Mouse (Mus musculus): ENCODE results near the gene Trim17. TPM values are rescaled to one million over a fixed set of nuclear protein-coding genes. Genes with fewer than 3 reads are reported as not detected.

The Trim17 gene
- polyA plus RNA-seq, 1 experiment from 2014 or later: 1.2 TPM

DNA sequence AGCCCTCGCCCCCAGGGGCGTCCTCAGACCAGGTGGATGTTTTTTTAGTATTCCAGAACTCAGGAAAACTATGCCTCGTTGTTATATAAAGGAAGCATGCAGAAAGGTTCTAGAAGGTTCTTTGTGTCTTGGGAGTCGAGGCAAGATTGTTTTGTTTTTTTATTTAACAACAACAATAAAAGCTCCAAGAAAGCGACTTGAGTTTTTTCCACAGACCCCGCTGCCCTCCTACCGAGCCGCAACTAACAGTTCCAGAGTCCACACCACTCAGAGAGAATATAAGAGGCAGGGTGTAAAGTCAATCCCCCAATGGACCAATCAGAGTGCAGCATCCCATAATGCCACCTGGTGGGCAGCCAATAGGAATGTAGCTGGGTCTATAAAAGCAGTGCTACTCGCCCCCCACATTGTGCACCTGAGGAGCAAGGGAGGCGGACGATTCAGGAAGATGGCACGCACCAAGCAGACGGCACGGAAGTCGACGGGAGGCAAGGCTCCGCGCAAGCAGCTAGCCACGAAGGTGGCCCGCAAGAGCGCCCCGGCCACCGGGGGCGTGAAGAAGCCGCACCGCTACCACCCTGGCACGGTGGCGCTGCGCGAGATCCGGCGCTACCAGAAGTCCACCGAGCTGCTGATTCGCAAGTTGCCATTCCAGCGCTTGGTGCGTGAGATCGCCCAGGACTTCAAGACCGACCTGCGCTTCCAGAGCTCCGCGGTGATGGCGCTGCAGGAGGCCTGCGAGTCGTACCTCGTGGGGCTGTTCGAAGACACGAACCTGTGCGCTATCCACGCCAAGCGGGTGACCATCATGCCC lies 7.1 kb downstream of the Trim17 start:
- Histone ChIP-seq H3K27ac (no peak overlapping the region), H3K4me3 (no peak overlapping the region), H3K9me3 (replicated peaks) (peaks cover 4% of the 10 kb centered on the region; the same call in 1 of the 2 replicates), H3K27me3 (peaks cover 18% of the 10 kb centered on the region), H3K4me2 (replicated peaks) (no peak overlapping the region), H3K36me3 (0 out of 2 replicates have a peak, but pooled peaks cover 4% of the 10 kb centered on the region), H3K9ac (no peak overlapping the region), H3K4me1 (peaks cover 41% of the 10 kb centered on the region)
- 58% methylated on average over 50 of the region's 50 CpGs for WGBS
- no peak for ATAC-seq (ENCODE audit: low FRiP score)

GRCm38 (mm10) chr11:58963543-58963942 lies 9.1 kb downstream of the Trim17 start:
- H3K9ac ChIP-seq: no peak overlapping the region
- peaks cover 18% of the 10 kb centered on the region for H3K27me3 ChIP-seq
- peaks cover 4% of the 10 kb centered on the region; the same call in 1 of the 2 replicates for H3K9me3 ChIP-seq (replicated peaks)
- H3K4me3 ChIP-seq: no peak overlapping the region
- no peak for ATAC-seq (ENCODE audit: low FRiP score)
- peaks cover 21% of the 10 kb centered on the region for H3K4me1 ChIP-seq
- H3K27ac ChIP-seq: no peak overlapping the region
- H3K36me3 ChIP-seq: peaks cover 6% of the 10 kb centered on the region
- no peak overlapping the region for H3K4me2 ChIP-seq (replicated peaks)
- WGBS: 40% methylated on average over 17 of the region's 17 CpGs

DNA sequence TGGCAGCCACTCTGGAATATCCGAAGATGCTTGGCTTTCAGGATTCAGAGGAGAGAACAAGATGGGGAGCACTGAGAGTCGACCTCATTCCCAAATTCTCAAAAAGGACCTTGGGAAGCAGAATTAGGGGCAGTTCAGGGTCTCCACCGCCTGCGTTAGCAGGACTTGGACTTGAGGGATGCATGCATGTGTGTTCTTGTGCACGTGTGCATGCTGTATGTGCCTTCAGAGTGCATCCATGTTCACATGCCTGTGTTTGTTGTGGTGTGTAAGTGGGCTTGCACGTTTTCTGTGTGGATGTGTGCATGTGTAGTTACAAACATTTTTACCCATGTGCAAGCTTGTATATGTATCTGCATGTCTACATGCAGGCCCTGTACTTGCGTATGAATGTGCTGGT lies 9.7 kb downstream of the Trim17 start:
- no peak for ATAC-seq (ENCODE audit: low FRiP score)
- Histone ChIP-seq H3K4me2 (replicated peaks) (no peak overlapping the region), H3K36me3 (peaks cover 7% of the 10 kb centered on the region), H3K9me3 (replicated peaks) (peaks cover 4% of the 10 kb centered on the region; the same call in 1 of the 2 replicates), H3K27ac (no peak overlapping the region), H3K27me3 (peaks cover 18% of the 10 kb centered on the region), H3K4me1 (peaks cover 17% of the 10 kb centered on the region), H3K9ac (no peak overlapping the region), H3K4me3 (no peak overlapping the region)
- 86% methylated on average over 7 of the region's 7 CpGs for WGBS

GRCm38 (mm10) chr11:58965001-58965760 lies 10.7 kb downstream of the Trim17 start:
- Histone ChIP-seq H3K4me1 (peaks cover 13% of the 10 kb centered on the region), H3K4me2 (replicated peaks) (no peak overlapping the region), H3K9ac (no peak overlapping the region), H3K27me3 (peaks cover 18% of the 10 kb centered on the region), H3K4me3 (no peak overlapping the region), H3K27ac (no peak overlapping the region), H3K36me3 (peaks cover 15% of the 10 kb centered on the region), H3K9me3 (replicated peaks) (peaks cover 4% of the 10 kb centered on the region; the same call in 1 of the 2 replicates)
- ATAC-seq (ENCODE audit: low FRiP score): peak; percentile 17; the same call in 1 of the 2 replicates
- WGBS: 44% methylated on average over 12 of the region's 12 CpGs

GRCm38 (mm10) chr11:58967346-58967745 lies 12.9 kb downstream of the Trim17 start:
- peaks cover 29% of the 10 kb centered on the region for H3K36me3 ChIP-seq
- peaks cover 13% of the 10 kb centered on the region for H3K4me1 ChIP-seq
- H3K27ac ChIP-seq: no peak overlapping the region
- H3K9me3 ChIP-seq (replicated peaks): no peaks in the 10 kb centered on the region
- H3K4me2 ChIP-seq (replicated peaks): no peak overlapping the region
- 95% methylated on average over 1 of the region's 1 CpGs for WGBS
- no peak overlapping the region for H3K4me3 ChIP-seq
- no peak overlapping the region for H3K9ac ChIP-seq
- ATAC-seq (ENCODE audit: low FRiP score): no peak
- peaks cover 9% of the 10 kb centered on the region for H3K27me3 ChIP-seq

DNA sequence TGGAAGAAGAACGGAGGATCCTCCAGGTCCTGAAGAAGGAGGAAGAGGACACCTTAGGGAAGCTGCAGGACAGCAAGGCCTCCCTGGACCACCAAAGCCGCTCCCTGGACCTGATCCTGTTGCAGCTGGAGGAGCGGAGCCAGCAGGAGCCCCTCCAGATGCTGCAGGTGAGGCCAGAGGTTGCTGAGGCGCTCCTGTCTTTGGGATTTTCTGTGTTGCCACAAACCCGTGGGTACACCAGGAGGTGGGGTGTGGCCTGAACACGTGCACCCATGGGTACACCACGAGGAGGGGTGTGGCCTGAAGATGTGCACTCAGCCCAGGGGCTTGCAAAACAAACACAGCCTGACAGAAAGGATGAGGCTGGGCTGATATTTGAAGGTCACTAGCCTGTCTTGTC lies 14.1 kb downstream of the Trim17 start:
- H3K27me3 ChIP-seq: no peaks in the 10 kb centered on the region; the same call in 1 of the 2 replicates
- no peak overlapping the region for H3K4me2 ChIP-seq (replicated peaks)
- H3K36me3 ChIP-seq: peaks cover 29% of the 10 kb centered on the region
- no peak overlapping the region for H3K27ac ChIP-seq
- H3K9me3 ChIP-seq (replicated peaks): no peaks in the 10 kb centered on the region
- peaks cover 10% of the 10 kb centered on the region for H3K4me1 ChIP-seq
- no peak for ATAC-seq (ENCODE audit: low FRiP score)
- H3K9ac ChIP-seq: no peak overlapping the region
- WGBS: 80% methylated on average over 7 of the region's 7 CpGs
- H3K4me3 ChIP-seq: no peak overlapping the region

DNA sequence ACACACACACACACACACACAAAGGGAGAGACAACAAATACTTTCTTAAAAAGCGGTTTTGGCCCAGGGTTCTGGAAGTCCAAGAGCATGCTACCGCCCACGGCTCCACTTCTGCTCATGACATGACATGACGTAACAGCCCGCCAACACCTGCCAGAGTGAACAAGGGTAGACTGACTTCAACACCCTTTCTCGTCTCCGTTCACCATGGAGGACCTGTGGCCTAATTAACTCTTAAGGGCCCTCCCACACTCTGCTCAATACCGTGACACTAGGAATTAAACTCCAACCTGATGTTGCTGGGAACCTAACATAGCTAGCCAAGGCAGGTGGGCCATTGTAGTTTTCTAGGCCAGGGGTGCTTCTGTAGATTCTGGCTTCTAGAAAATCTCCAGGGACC lies 14.5 kb downstream of the Trim17 start:
- Histone ChIP-seq H3K9ac (no peak overlapping the region), H3K36me3 (peaks cover 29% of the 10 kb centered on the region), H3K4me3 (no peak overlapping the region), H3K27ac (no peak overlapping the region), H3K4me2 (replicated peaks) (no peak overlapping the region), H3K4me1 (peaks cover 9% of the 10 kb centered on the region), H3K9me3 (replicated peaks) (no peaks in the 10 kb centered on the region), H3K27me3 (no peaks in the 10 kb centered on the region)
- no peak for ATAC-seq (ENCODE audit: low FRiP score)
- 91% methylated on average over 8 of the region's 8 CpGs for WGBS

DNA sequence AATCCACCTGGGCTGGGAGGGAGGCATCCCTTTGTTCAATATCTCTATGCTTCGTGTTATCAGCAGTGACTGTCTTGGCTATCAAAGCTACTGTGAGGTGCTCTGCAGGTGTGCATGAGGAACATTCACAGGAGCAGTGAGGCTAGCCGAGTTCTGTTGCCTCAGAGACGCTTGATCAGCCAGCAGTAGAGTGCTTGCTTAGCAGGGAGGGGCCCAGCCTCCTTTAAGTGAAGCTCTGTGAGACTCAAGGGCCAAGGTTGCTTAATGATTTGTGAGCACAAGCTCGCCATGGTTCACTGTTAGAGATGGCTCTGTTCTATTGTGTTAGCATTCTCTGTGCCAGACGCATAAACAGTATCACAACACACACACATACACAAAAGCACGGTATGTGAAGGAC lies 15.2 kb downstream of the Trim17 start:
- H3K9ac ChIP-seq: no peak overlapping the region
- peaks cover 33% of the 10 kb centered on the region for H3K36me3 ChIP-seq
- 77% methylated on average over 6 of the region's 6 CpGs for WGBS

DNA sequence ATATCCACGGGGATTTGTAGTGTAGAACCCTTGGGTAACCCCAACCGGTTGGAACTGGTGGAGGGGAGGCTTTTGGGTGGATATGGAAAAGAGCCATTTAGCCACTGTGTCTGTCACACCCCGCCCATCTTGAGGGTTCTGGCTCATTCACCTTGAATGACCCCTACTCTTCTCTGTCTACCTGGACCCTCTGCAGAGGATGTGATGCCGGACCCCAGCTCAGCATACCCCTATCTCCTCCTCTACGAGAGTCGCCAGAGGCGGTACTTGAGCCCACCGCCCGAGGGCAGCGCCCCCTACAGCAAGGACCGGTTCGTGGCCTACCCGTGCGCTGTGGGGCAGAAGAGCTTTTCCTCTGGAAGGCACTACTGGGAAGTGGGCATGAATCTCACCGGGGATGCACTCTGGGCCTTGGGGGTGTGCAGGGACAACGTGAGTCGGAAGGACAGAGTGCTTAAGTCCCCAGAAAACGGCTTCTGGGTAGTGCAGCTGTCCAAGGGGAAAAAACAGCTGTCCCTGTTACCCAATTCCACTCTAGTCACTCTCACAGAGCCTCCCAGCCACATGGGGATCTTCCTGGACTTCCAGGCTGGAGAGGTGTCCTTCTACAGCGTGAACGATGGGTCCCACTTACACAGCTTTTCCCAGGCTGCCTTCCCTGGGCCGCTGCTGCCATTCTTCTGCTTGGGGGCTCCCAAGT lies 16.5 kb downstream of the Trim17 start:
- Histone ChIP-seq H3K27me3 (no peaks in the 10 kb centered on the region), H3K9me3 (replicated peaks) (no peaks in the 10 kb centered on the region), H3K36me3 (peaks cover 33% of the 10 kb centered on the region), H3K4me3 (no peak overlapping the region), H3K27ac (no peak overlapping the region), H3K4me1 (peaks cover 5% of the 10 kb centered on the region; the same call in 1 of the 2 replicates), H3K4me2 (replicated peaks) (no peak overlapping the region), H3K9ac (no peak overlapping the region)
- WGBS: 90% methylated on average over 21 of the region's 21 CpGs
- ATAC-seq (ENCODE audit: low FRiP score): no peak

More for the DNA sequence above, 15.2 kb downstream of the Trim17 start:
- peaks cover 9% of the 10 kb centered on the region for H3K4me1 ChIP-seq
- H3K4me3 ChIP-seq: no peak overlapping the region
- no peak for ATAC-seq (ENCODE audit: low FRiP score)
- no peaks in the 10 kb centered on the region for H3K27me3 ChIP-seq
- no peaks in the 10 kb centered on the region for H3K9me3 ChIP-seq (replicated peaks)
- no peak overlapping the region for H3K4me2 ChIP-seq (replicated peaks)
- no peak overlapping the region for H3K27ac ChIP-seq

DNA sequence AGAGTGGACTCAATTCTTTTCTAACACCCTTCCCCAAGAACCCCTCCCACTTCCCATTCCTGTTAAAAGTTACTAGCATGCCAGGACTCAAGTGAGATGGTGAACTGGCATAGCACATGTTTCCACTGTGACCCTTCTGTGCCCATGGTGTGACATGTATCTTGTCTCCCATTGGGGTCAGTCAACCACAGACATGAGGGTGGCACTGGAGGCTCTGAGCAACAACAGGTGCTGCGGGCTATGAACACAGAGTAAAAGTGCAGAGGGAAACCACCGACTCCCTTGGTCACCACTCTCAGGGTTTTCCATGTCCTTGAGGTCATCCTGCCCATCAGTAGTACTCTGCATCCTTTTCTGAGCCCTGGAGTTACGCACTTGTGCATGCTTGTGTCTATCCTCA lies 17.3 kb downstream of the Trim17 start:
- ATAC-seq (ENCODE audit: low FRiP score): no peak

DNA sequence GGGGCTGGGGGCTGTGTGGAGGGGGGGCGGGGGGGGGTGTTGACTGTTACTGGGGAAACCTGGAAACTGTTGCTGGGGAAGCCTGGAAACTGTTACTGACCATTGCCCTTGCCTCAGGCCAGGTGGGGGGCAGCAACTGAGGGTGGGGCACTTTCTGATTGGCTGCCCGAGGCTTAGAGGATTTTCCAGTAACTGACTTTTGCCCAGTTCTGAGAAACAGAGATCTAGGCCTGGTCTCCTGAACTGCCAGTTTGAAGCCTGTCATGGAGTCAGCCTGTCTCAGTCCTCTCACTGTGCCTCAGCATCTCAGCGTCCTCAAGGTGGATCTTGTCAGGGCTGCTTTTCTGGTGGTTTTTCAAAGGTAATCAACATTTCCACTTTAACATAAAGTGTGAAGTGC lies 19.9 kb downstream of the Trim17 start:
- Histone ChIP-seq H3K4me3 (no peak overlapping the region), H3K27ac (no peak overlapping the region), H3K9me3 (replicated peaks) (no peaks in the 10 kb centered on the region), H3K4me2 (replicated peaks) (no peak overlapping the region), H3K27me3 (no peaks in the 10 kb centered on the region), H3K4me1 (peaks cover 21% of the 10 kb centered on the region), H3K9ac (no peak overlapping the region), H3K36me3 (peaks cover 25% of the 10 kb centered on the region)
- 97% methylated on average over 3 of the region's 3 CpGs for WGBS
- ATAC-seq (ENCODE audit: low FRiP score): no peak

More for the DNA sequence above, 17.3 kb downstream of the Trim17 start:
- Histone ChIP-seq H3K4me1 (peaks cover 7% of the 10 kb centered on the region; the same call in 1 of the 2 replicates), H3K9me3 (replicated peaks) (no peaks in the 10 kb centered on the region), H3K4me3 (no peak overlapping the region), H3K27ac (no peak overlapping the region), H3K4me2 (replicated peaks) (no peak overlapping the region), H3K27me3 (no peaks in the 10 kb centered on the region), H3K36me3 (peaks cover 33% of the 10 kb centered on the region), H3K9ac (no peak overlapping the region)
- 94% methylated on average over 3 of the region's 3 CpGs for WGBS

GRCm38 (mm10) chr11:58977150-58977549 lies 22.7 kb downstream of the Trim17 start:
- peak overlapping the region; percentile 77 for H3K27ac ChIP-seq
- under 1% methylated on average over 28 of the region's 29 CpGs for WGBS
- peak overlapping the region; percentile 72 for H3K4me3 ChIP-seq
- H3K36me3 ChIP-seq: peaks cover 7% of the 10 kb centered on the region
- H3K9ac ChIP-seq: peak overlapping the region; percentile 77
- no peaks in the 10 kb centered on the region for H3K27me3 ChIP-seq
- no peaks in the 10 kb centered on the region for H3K9me3 ChIP-seq (replicated peaks)
- H3K4me1 ChIP-seq: peaks cover 42% of the 10 kb centered on the region
- ATAC-seq (ENCODE audit: low FRiP score): no peak
- peak overlapping the region; percentile 97 for H3K4me2 ChIP-seq (replicated peaks)
